Mouse (Mus musculus) heart, adult 2 months (tissue): ENCODE data around the gene Aoah.
A peak's percentile ranks its signal among the peaks of the same experiment; 100 is the strongest.

Source experiments
- CTCF ChIP-seq: fragments of 200-600 bp; IDR thresholded peaks from 2 replicates; pipeline ENCODE4 v1.8.1; 2022; ENCODE audit warnings: antibody characterized with exemption, mild to moderate bottlenecking, moderate library complexity
- EP300 ChIP-seq: fragments of 200-500 bp; IDR thresholded peaks from 2 replicates; pipeline ENCODE4 v1.6.1; 2011; ENCODE audit warnings: low read depth, low read length, control low read depth; ENCODE audit not compliant: insufficient read depth
- POLR2A ChIP-seq: fragments of 200-500 bp; IDR thresholded peaks from 2 replicates; pipeline ENCODE4 v1.6.1; 2011; ENCODE audit warnings: mild to moderate bottlenecking, low read depth, low read length, control low read depth; ENCODE audit not compliant: insufficient read depth

- TF ChIP-seq POLR2A (no peak), CTCF (peak; percentile 80), EP300 (no peak)
These were observed 146.5 kb downstream of the Aoah start for GRCm38 (mm10) chr13:20940389-20940788.
